Mouse (Mus musculus): ENCODE measurements around the gene Ppfia1. TPM values are rescaled to one million over a fixed set of nuclear protein-coding genes. Genes with fewer than 3 reads are reported as not detected.
A peak's percentile ranks its signal among the peaks of the same experiment; 100 is the strongest.

The Ppfia1 gene
- polyA plus RNA-seq, 1 experiment from 2014 or later = 39.6 TPM

GRCm38 (mm10) chr7:144469181-144469641 is 84.3 kb downstream of the Ppfia1 start:
- DNase-seq (ENCODE audit: low spot score) = peak; percentile 15
- Histone ChIP-seq H3K9me3 (replicated peaks) (no peaks in the 10 kb centered on the region), H3K27ac (replicated peaks) (peak overlapping the region; percentile 94), H3K27me3 (ENCODE audit: low read depth, poor library complexity, severe bottlenecking) (no peaks in the 10 kb centered on the region), H3K4me1 (peaks cover 26% of the 10 kb centered on the region), H3K36me3 (peaks cover 27% of the 10 kb centered on the region), H3K4me3 (peak overlapping the region; percentile 99)
- 17% methylated on average over 4 of the region's 4 CpGs for WGBS

- 93% methylated on average over 5 of the region's 5 CpGs for whole genome bisulfite sequencing
- H3K36me3 ChIP-seq = peaks cover 32% of the 10 kb centered on the region
- no peak for DNase-seq (ENCODE audit: low spot score)
- H3K9me3 ChIP-seq (replicated peaks) = no peaks in the 10 kb centered on the region
- H3K27me3 ChIP-seq (ENCODE audit: low read depth, poor library complexity, severe bottlenecking) = no peaks in the 10 kb centered on the region
- no peak overlapping the region for H3K27ac ChIP-seq (replicated peaks)
- H3K4me3 ChIP-seq = peak overlapping the region; percentile 99
- peaks cover 26% of the 10 kb centered on the region for H3K4me1 ChIP-seq
Measured at GRCm38 (mm10) chr7:144468741-144469140, 84.8 kb downstream of the Ppfia1 start.

GRCm38 (mm10) chr7:144462577-144462976 is 91.0 kb downstream of the Ppfia1 start:
- H3K27me3 ChIP-seq (ENCODE audit: low read depth, poor library complexity, severe bottlenecking) = no peaks in the 10 kb centered on the region
- H3K27ac ChIP-seq (replicated peaks) = no peak overlapping the region
- 93% methylated on average over 7 of the region's 7 CpGs for WGBS
- peaks cover 89% of the 10 kb centered on the region for H3K36me3 ChIP-seq
- no peaks in the 10 kb centered on the region for H3K9me3 ChIP-seq (replicated peaks)
- H3K4me1 ChIP-seq = no peaks in the 10 kb centered on the region
- no peak overlapping the region for H3K4me3 ChIP-seq
- DNase-seq (ENCODE audit: low spot score) = no peak

- Histone ChIP-seq H3K27me3 (ENCODE audit: low read depth, poor library complexity, severe bottlenecking) (no peaks in the 10 kb centered on the region), H3K27ac (replicated peaks) (no peak overlapping the region), H3K36me3 (peaks cover 100% of the 10 kb centered on the region), H3K4me1 (no peaks in the 10 kb centered on the region), H3K4me3 (no peak overlapping the region), H3K9me3 (replicated peaks) (no peaks in the 10 kb centered on the region)
- WGBS = 88% methylated on average over 6 of the region's 6 CpGs
- DNase-seq (ENCODE audit: low spot score) = no peak
Measured at GRCm38 (mm10) chr7:144461246-144461902, 92.2 kb downstream of the Ppfia1 start.

GRCm38 (mm10) chr7:144458881-144459280 is 94.6 kb downstream of the Ppfia1 start:
- WGBS = 91% methylated on average over 1 of the region's 1 CpGs
- Histone ChIP-seq H3K4me1 (no peaks in the 10 kb centered on the region), H3K27me3 (ENCODE audit: low read depth, poor library complexity, severe bottlenecking) (no peaks in the 10 kb centered on the region), H3K4me3 (no peak overlapping the region), H3K9me3 (replicated peaks) (no peaks in the 10 kb centered on the region), H3K27ac (replicated peaks) (no peak overlapping the region), H3K36me3 (peaks cover 100% of the 10 kb centered on the region)
- DNase-seq (ENCODE audit: low spot score) = no peak

GRCm38 (mm10) chr7:144450661-144451060 is 102.9 kb downstream of the Ppfia1 start:
- WGBS = 95% methylated on average over 9 of the region's 9 CpGs
- H3K36me3 ChIP-seq = peaks cover 100% of the 10 kb centered on the region

GRCm38 (mm10) chr7:144449637-144450570 is 103.6 kb downstream of the Ppfia1 start:
- H3K9me3 ChIP-seq (replicated peaks) = no peaks in the 10 kb centered on the region
- no peaks in the 10 kb centered on the region for H3K4me1 ChIP-seq
- H3K36me3 ChIP-seq = peaks cover 100% of the 10 kb centered on the region
- no peaks in the 10 kb centered on the region for H3K27me3 ChIP-seq (ENCODE audit: low read depth, poor library complexity, severe bottlenecking)
- no peak overlapping the region for H3K4me3 ChIP-seq
- no peak for DNase-seq (ENCODE audit: low spot score)
- WGBS = 94% methylated on average over 13 of the region's 13 CpGs
- H3K27ac ChIP-seq (replicated peaks) = no peak overlapping the region

More at GRCm38 (mm10) chr7:144450661-144451060, 102.9 kb downstream of the Ppfia1 start:
- no peak overlapping the region for H3K27ac ChIP-seq (replicated peaks)
- H3K9me3 ChIP-seq (replicated peaks) = no peaks in the 10 kb centered on the region
- no peak overlapping the region for H3K4me3 ChIP-seq
- no peaks in the 10 kb centered on the region for H3K27me3 ChIP-seq (ENCODE audit: low read depth, poor library complexity, severe bottlenecking)
- no peaks in the 10 kb centered on the region for H3K4me1 ChIP-seq
- no peak for DNase-seq (ENCODE audit: low spot score)

- H3K9me3 ChIP-seq (replicated peaks) = no peaks in the 10 kb centered on the region
- H3K4me3 ChIP-seq = no peak overlapping the region
- H3K27ac ChIP-seq (replicated peaks) = no peak overlapping the region
- H3K36me3 ChIP-seq = peaks cover 99% of the 10 kb centered on the region
- WGBS = 82% methylated on average over 1 of the region's 1 CpGs
- H3K27me3 ChIP-seq (ENCODE audit: low read depth, poor library complexity, severe bottlenecking) = no peaks in the 10 kb centered on the region
- DNase-seq (ENCODE audit: low spot score) = no peak
- H3K4me1 ChIP-seq = no peaks in the 10 kb centered on the region
Measured at GRCm38 (mm10) chr7:144448186-144448585, 105.3 kb downstream of the Ppfia1 start.

- DNase-seq (ENCODE audit: low spot score) = no peak
- Histone ChIP-seq H3K27ac (replicated peaks) (no peak overlapping the region), H3K9me3 (replicated peaks) (no peaks in the 10 kb centered on the region), H3K4me3 (no peak overlapping the region), H3K27me3 (ENCODE audit: low read depth, poor library complexity, severe bottlenecking) (no peaks in the 10 kb centered on the region), H3K4me1 (no peaks in the 10 kb centered on the region), H3K36me3 (peaks cover 99% of the 10 kb centered on the region)
- WGBS = 91% methylated on average over 3 of the region's 3 CpGs
Measured at GRCm38 (mm10) chr7:144447146-144447545, 106.4 kb downstream of the Ppfia1 start.

- DNase-seq (ENCODE audit: low spot score) = no peak
- Histone ChIP-seq H3K9me3 (replicated peaks) (no peaks in the 10 kb centered on the region), H3K4me3 (no peak overlapping the region), H3K36me3 (peaks cover 99% of the 10 kb centered on the region), H3K4me1 (no peaks in the 10 kb centered on the region), H3K27me3 (ENCODE audit: low read depth, poor library complexity, severe bottlenecking) (no peaks in the 10 kb centered on the region), H3K27ac (replicated peaks) (no peak overlapping the region)
- WGBS = 87% methylated on average over 7 of the region's 7 CpGs
Measured at GRCm38 (mm10) chr7:144444788-144445187, 108.7 kb downstream of the Ppfia1 start.

GRCm38 (mm10) chr7:144441976-144442375 is 111.6 kb downstream of the Ppfia1 start:
- 90% methylated on average over 4 of the region's 4 CpGs for WGBS
- Histone ChIP-seq H3K9me3 (replicated peaks) (no peaks in the 10 kb centered on the region), H3K4me3 (no peak overlapping the region), H3K27me3 (ENCODE audit: low read depth, poor library complexity, severe bottlenecking) (no peaks in the 10 kb centered on the region), H3K27ac (replicated peaks) (no peak overlapping the region), H3K36me3 (peaks cover 99% of the 10 kb centered on the region), H3K4me1 (no peaks in the 10 kb centered on the region)
- DNase-seq (ENCODE audit: low spot score) = no peak

GRCm38 (mm10) chr7:144441466-144441865 is 112.1 kb downstream of the Ppfia1 start:
- no peak for DNase-seq (ENCODE audit: low spot score)
- H3K36me3 ChIP-seq = peaks cover 99% of the 10 kb centered on the region
- H3K9me3 ChIP-seq (replicated peaks) = no peaks in the 10 kb centered on the region
- no peak overlapping the region for H3K27ac ChIP-seq (replicated peaks)
- H3K4me3 ChIP-seq = no peak overlapping the region
- H3K27me3 ChIP-seq (ENCODE audit: low read depth, poor library complexity, severe bottlenecking) = no peaks in the 10 kb centered on the region
- WGBS = 96% methylated on average over 11 of the region's 11 CpGs
- no peaks in the 10 kb centered on the region for H3K4me1 ChIP-seq

- H3K4me3 ChIP-seq = no peak overlapping the region
- whole genome bisulfite sequencing = 97% methylated on average over 7 of the region's 7 CpGs
- H3K9me3 ChIP-seq (replicated peaks) = no peaks in the 10 kb centered on the region
- H3K27me3 ChIP-seq (ENCODE audit: low read depth, poor library complexity, severe bottlenecking) = no peaks in the 10 kb centered on the region
- no peaks in the 10 kb centered on the region for H3K4me1 ChIP-seq
- peaks cover 84% of the 10 kb centered on the region for H3K36me3 ChIP-seq
- DNase-seq (ENCODE audit: low spot score) = no peak
- no peak overlapping the region for H3K27ac ChIP-seq (replicated peaks)
Measured at GRCm38 (mm10) chr7:144438811-144439210, 114.7 kb downstream of the Ppfia1 start.

All from midbrain, embryonic 10.5 days (tissue).